Mouse (Mus musculus): ENCODE measurements around the gene Nrxn3.

- no peak for TF ChIP-seq CTCF (IDR thresholded peaks at IDR 0.05; ENCODE audit: extremely low read depth, insufficient read length, insufficient replicate concordance, low read depth, low read length)
- no peak for TF ChIP-seq POLR2A (IDR thresholded peaks at IDR 0.05; ENCODE audit: low read depth, low read length)
Measured at GRCm38 (mm10) chr12:88722691-88723070, at the start of gene Nrxn3.
